Mouse (Mus musculus): Measurements from ENCODE around the gene Mnat1.

DNA sequence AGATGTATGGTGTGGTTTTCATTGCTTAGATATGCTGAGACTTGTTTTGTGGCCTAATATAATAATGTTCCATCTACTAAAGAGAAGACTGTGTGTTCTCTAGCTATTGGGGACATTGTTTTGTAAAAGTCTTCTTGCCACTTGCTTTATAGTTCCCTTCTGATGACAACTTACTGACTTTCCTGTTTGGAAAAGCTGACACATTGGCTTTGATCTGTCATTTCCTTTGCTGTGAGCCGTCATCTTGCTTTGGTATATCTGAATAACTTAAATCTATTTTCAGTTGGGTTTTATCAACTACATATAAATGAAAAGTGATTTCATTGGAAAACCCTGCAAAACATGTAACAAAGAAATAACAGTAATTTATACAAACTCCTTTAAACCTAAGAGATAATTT is 74.9 kb downstream of the Mnat1 start:
- TF ChIP-seq POLR2A (IDR thresholded peaks at IDR 0.05; ENCODE audit: borderline replicate concordance, extremely low read depth, low read depth, low read length) (no peak), CTCF (IDR thresholded peaks at IDR 0.05; ENCODE audit: insufficient read depth, low read length) (no peak)
